Comparison of ENCODE assay signal across 13 mouse cellular contexts in genomic region chr9:101911176-101911866, GRCm38 (mm10). TPM values are rescaled to one million over a fixed set of nuclear protein-coding genes. Genes with fewer than 3 reads are reported as not detected.
DNase-seq lines count a peak whose midpoint lies in the region; ATAC-seq lines count a peak whose summit lies in the region.
"Had no signal": no experiment of that assay in that cellular context is flagged by ENCODE, and none has a peak within 500 bp of the region (broad histone marks: within the 10 kb centered on the region; RNA-seq: fewer than 3 reads in every experiment).

No protein-coding gene starts in this region.

- no peaks in the 10 kb centered on the region for H3K9me3 ChIP-seq in forebrain, embryonic 13.5 days (replicated peaks)
- H3K9me3 ChIP-seq in forebrain, embryonic 10.5 days: no peaks in the 10 kb centered on the region
- H3K9me3 ChIP-seq in hindbrain, embryonic 14.5 days (ENCODE audit: control insufficient read depth, low read length): no peaks in the 10 kb centered on the region
- no peaks in the 10 kb centered on the region for H3K9me3 ChIP-seq in intestine, embryonic 15.5 days
- H3K9me3 ChIP-seq: hindbrain, embryonic 15.5 days had no signal

- WGBS in forebrain, embryonic 13.5 days: 31% methylated on average over 9 of the region's 9 CpGs
- 74% methylated on average over 9 of the region's 9 CpGs for WGBS in forebrain, embryonic 10.5 days
- WGBS in hindbrain, embryonic 14.5 days: 22% methylated on average over 9 of the region's 9 CpGs
- 65% methylated on average over 9 of the region's 9 CpGs for WGBS in intestine, embryonic 15.5 days

- intact Hi-C loops in left cerebral cortex, postnatal 4 days (cut with DNase I): no loop called here

- H3K36me3 ChIP-seq in forebrain, embryonic 13.5 days (ENCODE audit: poor library complexity, severe bottlenecking): no peaks in the 10 kb centered on the region
- no peaks in the 10 kb centered on the region for H3K36me3 ChIP-seq in forebrain, embryonic 10.5 days (replicated peaks)
- H3K36me3 ChIP-seq in hindbrain, embryonic 14.5 days (replicated peaks; ENCODE audit: control insufficient read depth, insufficient read depth): no peaks in the 10 kb centered on the region
- H3K36me3 ChIP-seq in intestine, embryonic 15.5 days: no peaks in the 10 kb centered on the region
- H3K36me3 ChIP-seq: hindbrain, embryonic 15.5 days had no signal

- peak; percentile 66; the same call in 1 of the 2 replicates for ATAC-seq in forebrain, embryonic 13.5 days
- ATAC-seq in hindbrain, embryonic 14.5 days (ENCODE audit: low FRiP score): peak; percentile 70; the same call in 1 of the 2 replicates
- no peak for ATAC-seq in intestine, embryonic 15.5 days

- H3K4me3 ChIP-seq in forebrain, embryonic 13.5 days: no peak overlapping the region
- H3K4me3 ChIP-seq in forebrain, embryonic 10.5 days: no peak overlapping the region
- no peak overlapping the region for H3K4me3 ChIP-seq in hindbrain, embryonic 14.5 days (replicated peaks; ENCODE audit: low read length)
- no peak overlapping the region for H3K4me3 ChIP-seq in intestine, embryonic 15.5 days (replicated peaks)
- H3K4me3 ChIP-seq: hindbrain, embryonic 15.5 days had no signal

- H3K27me3 ChIP-seq in forebrain, embryonic 13.5 days: no peaks in the 10 kb centered on the region
- no peaks in the 10 kb centered on the region for H3K27me3 ChIP-seq in forebrain, embryonic 10.5 days (ENCODE audit: poor library complexity, severe bottlenecking)
- H3K27me3 ChIP-seq in hindbrain, embryonic 14.5 days (ENCODE audit: control insufficient read depth, insufficient read depth, low read length): no peaks in the 10 kb centered on the region
- no peaks in the 10 kb centered on the region for H3K27me3 ChIP-seq in intestine, embryonic 15.5 days (replicated peaks)
- H3K27me3 ChIP-seq: hindbrain, embryonic 15.5 days had no signal

- H3K4me1 ChIP-seq in forebrain, embryonic 13.5 days: peaks cover 34% of the 10 kb centered on the region
- H3K4me1 ChIP-seq in forebrain, embryonic 10.5 days: peaks cover 31% of the 10 kb centered on the region
- H3K4me1 ChIP-seq in hindbrain, embryonic 14.5 days (replicated peaks; ENCODE audit: control insufficient read depth, insufficient read depth, low read length): peaks cover 23% of the 10 kb centered on the region
- no peaks in the 10 kb centered on the region for H3K4me1 ChIP-seq in intestine, embryonic 15.5 days (replicated peaks)

- no peak overlapping the region; the same call in 1 of the 2 replicates for H3K27ac ChIP-seq in forebrain, embryonic 13.5 days
- no peak overlapping the region for H3K27ac ChIP-seq in forebrain, embryonic 10.5 days
- 0 out of 2 replicates have a peak overlapping the region, but pooled peaks have one; percentile 17 for H3K27ac ChIP-seq in hindbrain, embryonic 14.5 days
- no peak overlapping the region for H3K27ac ChIP-seq in intestine, embryonic 15.5 days
- H3K27ac ChIP-seq: hindbrain, embryonic 15.5 days had no signal

- no peak overlapping the region for H3K9ac ChIP-seq in forebrain, embryonic 13.5 days
- no peak overlapping the region for H3K9ac ChIP-seq in hindbrain, embryonic 14.5 days
- no peak overlapping the region for H3K9ac ChIP-seq in intestine, embryonic 15.5 days
- H3K9ac ChIP-seq: hindbrain, embryonic 15.5 days had no signal

- no peak overlapping the region for H3K4me2 ChIP-seq in forebrain, embryonic 13.5 days
- H3K4me2 ChIP-seq in hindbrain, embryonic 14.5 days (replicated peaks): no peak overlapping the region
- no peak overlapping the region for H3K4me2 ChIP-seq in intestine, embryonic 15.5 days (replicated peaks)
- H3K4me2 ChIP-seq: hindbrain, embryonic 15.5 days had no signal

- DNase-seq in forebrain, embryonic 10.5 days (ENCODE audit: extremely low spot score, low spot score): no peak
- peak; percentile 58 for DNase-seq in left cerebral cortex, postnatal 4 days
- DNase-seq in left cerebral cortex, adult 18-20 months (ENCODE audit: low spot score in 2 of 2): no peak
- DNase-seq in hindbrain, embryonic 14.5 days (ENCODE audit: low spot score): peak; percentile 60
- DNase-seq in lung, postnatal 25 days (ENCODE audit: low spot score): peak; percentile 27
- DNase-seq in adrenal gland, adult 2 months: no peak

RNA-seq across cellular contexts. Expression of gene 9630041A04Rik, which starts 49.7 kb away (rescaled TPM):
- polyA plus RNA-seq in forebrain, embryonic 13.5 days (2015; fragmentation: Nextera tagmentation; extraction: Ambion mirVana): 0.26 and 0.30 TPM in 2 replicates
- polyA plus RNA-seq in forebrain, embryonic 10.5 days (2016; fragmentation: Nextera tagmentation; extraction: Ambion mirVana): not detected in 2 replicates
- total RNA-seq in left cerebral cortex, postnatal 4 days (2021): not detected
- total RNA-seq in left cerebral cortex, adult 18-20 months (2021): not detected
- polyA plus RNA-seq in hindbrain, embryonic 14.5 days (2014; fragmentation: Nextera tagmentation; extraction: Ambion mirVana): 0.29 and 0.30 TPM in 2 replicates
- 0.15 TPM in 2 replicates for polyA plus RNA-seq in intestine, embryonic 15.5 days (2015; fragmentation: Nextera tagmentation; extraction: Ambion mirVana)
- total RNA-seq in adrenal gland, adult 2 months (2021): not detected
- not detected in 2 replicates for polyA plus RNA-seq in adrenal gland, adult 2 months (2012; rRNA removed)
- total RNA-seq: gastrocnemius, postnatal 4 days; left cerebral cortex, postnatal 10 days; megakaryocyte-erythroid progenitor cell, adult 5-6 weeks had no signal
- polyA plus RNA-seq: embryonic facial prominence, embryonic 11.5 days had no signal

Comparison
In these comparisons a context has a peak if more than half of its experiments do, and no peak if none do; other contexts are left out.
1. DNase-seq: peak in left cerebral cortex, postnatal 4 days (single experiment), hindbrain, embryonic 14.5 days (single experiment) and lung, postnatal 25 days (single experiment); none in forebrain, embryonic 10.5 days (single experiment), left cerebral cortex, adult 18-20 months (0 of 2) and adrenal gland, adult 2 months (single experiment).